Mouse (Mus musculus): Measurements from ENCODE around the gene Prelid3b.

- TF ChIP-seq CTCF (IDR thresholded peaks at IDR 0.05; ENCODE audit: borderline replicate concordance, extremely low read depth, insufficient read depth, insufficient read length) (no peak), POLR2A (IDR thresholded peaks at IDR 0.05; ENCODE audit: borderline replicate concordance, extremely low read depth, insufficient read depth, insufficient read length, poor library complexity, severe bottlenecking) (no peak)
These were observed 28.6 kb upstream of the Prelid3b start for GRCm38 (mm10) chr2:174501517-174501916.

Data from brain, embryonic 14.5 days (tissue).